Mouse (Mus musculus) liver, postnatal 0 days (tissue): ENCODE data around the gene Ubash3b.

Source experiments
- CTCF ChIP-seq: sonication (generic); IDR thresholded peaks from 2 replicates; pipeline ENCODE4 v1.5.1; 2016; ENCODE audit warnings: antibody characterized with exemption, low read depth
- EP300 ChIP-seq: IDR thresholded peaks from 2 replicates; pipeline ENCODE4 v1.6.1; 2016; ENCODE audit warnings: antibody characterized with exemption, low read depth, mild to moderate bottlenecking

DNA sequence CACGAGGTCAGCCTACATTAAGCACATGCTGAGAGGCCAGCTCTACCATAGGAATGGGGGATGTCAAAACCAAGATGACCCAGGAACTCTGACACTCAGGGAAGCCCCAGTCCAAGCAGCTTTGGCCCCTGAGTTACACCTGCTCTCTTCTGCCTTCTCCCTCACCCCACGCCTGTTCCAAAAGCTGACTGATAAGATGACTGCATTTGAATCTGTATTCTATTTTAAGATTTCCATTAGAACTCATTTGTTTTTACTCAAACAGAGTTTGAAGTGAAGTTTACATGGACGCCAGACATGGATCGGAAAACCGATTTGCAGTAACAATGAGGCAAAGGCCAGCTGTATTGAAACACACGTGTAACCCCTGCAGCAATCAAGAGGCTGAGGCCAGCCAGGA lies 41.5 kb downstream of the Ubash3b start:
- TF ChIP-seq CTCF (no peak), EP300 (no peak)
